Mouse (Mus musculus): ENCODE measurements around the gene Nedd4.

- TF ChIP-seq CTCF (IDR thresholded peaks at IDR 0.05; ENCODE audit: borderline replicate concordance, extremely low read depth, insufficient read depth, insufficient read length) (no peak), POLR2A (IDR thresholded peaks at IDR 0.05; ENCODE audit: borderline replicate concordance, extremely low read depth, insufficient read depth, insufficient read length, poor library complexity, severe bottlenecking) (no peak)
Measured at GRCm38 (mm10) chr9:72758705-72759131, 96.6 kb downstream of the Nedd4 start.

Data from brain, embryonic 14.5 days (tissue).